Mouse (Mus musculus) inflammation-experienced regulatory T-cells, adult 6 months (primary cell): ENCODE measurements around the gene Thumpd3. TPM values are rescaled to one million over a fixed set of nuclear protein-coding genes. Genes with fewer than 3 reads are reported as not detected.

Experiments
- ATAC-seq: one replicate; pipeline ENCODE4 v1.8.0; 2017
- polyA plus RNA-seq, 3 experiments: library from polyadenylated mRNA; unstranded; fragments of 100-300 nt; shearing (Covaris generic); gene quantifications; one replicate each; pipeline ENCODE4 v1.2.1; 2017

The Thumpd3 gene
- 100 to 1,000 TPM in 2 of 3 experiments, 10 to 100 TPM in 1; 89.0 to 121 (median 107) TPM for polyA plus RNA-seq

GRCm38 (mm10) chr6:113046041-113046975, at the start of gene Thumpd3:
Thumpd3 (plus strand) TSS chr6:113046225.
- peak; percentile 93 for ATAC-seq

GRCm38 (mm10) chr6:112999199-112999598, 46.8 kb upstream of the Thumpd3 start:
- ATAC-seq, result no peak

- ATAC-seq, result peak; percentile 32
These were observed 45.2 kb upstream of the Thumpd3 start for GRCm38 (mm10) chr6:113000666-113001287.

- ATAC-seq, result no peak
These were observed 44.3 kb upstream of the Thumpd3 start for GRCm38 (mm10) chr6:113001719-113002118.

GRCm38 (mm10) chr6:113003313-113004111, 42.5 kb upstream of the Thumpd3 start:
- no peak for ATAC-seq

GRCm38 (mm10) chr6:113006833-113007232, 39.2 kb upstream of the Thumpd3 start:
- no peak for ATAC-seq

GRCm38 (mm10) chr6:113011886-113012285, 34.1 kb upstream of the Thumpd3 start:
- ATAC-seq, result no peak

- ATAC-seq, result no peak
These were observed 33.5 kb upstream of the Thumpd3 start for GRCm38 (mm10) chr6:113012495-113012941.

- ATAC-seq, result no peak
These were observed 32.5 kb upstream of the Thumpd3 start for GRCm38 (mm10) chr6:113013550-113013949.

- no peak for ATAC-seq
These were observed 28.5 kb upstream of the Thumpd3 start for GRCm38 (mm10) chr6:113017500-113018047.

GRCm38 (mm10) chr6:113018139-113018538, 27.9 kb upstream of the Thumpd3 start:
- no peak for ATAC-seq

GRCm38 (mm10) chr6:113024866-113025265, 21.2 kb upstream of the Thumpd3 start:
- ATAC-seq, result no peak

GRCm38 (mm10) chr6:113025774-113026173, 20.3 kb upstream of the Thumpd3 start:
- ATAC-seq, result no peak

- no peak for ATAC-seq
These were observed 18.6 kb upstream of the Thumpd3 start for GRCm38 (mm10) chr6:113027446-113027845.

- no peak for ATAC-seq
These were observed 17.0 kb upstream of the Thumpd3 start for GRCm38 (mm10) chr6:113029006-113029405.

GRCm38 (mm10) chr6:113030553-113030952, 15.5 kb upstream of the Thumpd3 start:
- no peak for ATAC-seq

GRCm38 (mm10) chr6:113030970-113031660, 14.9 kb upstream of the Thumpd3 start:
- no peak for ATAC-seq

GRCm38 (mm10) chr6:113032121-113032520, 13.9 kb upstream of the Thumpd3 start:
- no peak for ATAC-seq

- ATAC-seq, result no peak
These were observed 12.8 kb upstream of the Thumpd3 start for GRCm38 (mm10) chr6:113033185-113033584.

- no peak for ATAC-seq
These were observed 11.6 kb upstream of the Thumpd3 start for GRCm38 (mm10) chr6:113034466-113034865.

GRCm38 (mm10) chr6:113036463-113037175, 9.4 kb upstream of the Thumpd3 start:
- no peak for ATAC-seq
